Mouse (Mus musculus) thymus, adult 2 months (tissue): Measurements from ENCODE around the gene Dvl2.

Experiments
- CTCF ChIP-seq: fragments of 200-500 bp; IDR thresholded peaks from 2 replicates; pipeline ENCODE4 v1.5.1; 2012; ENCODE audit warnings: mild to moderate bottlenecking, control low read depth, low read length, moderate library complexity, borderline replicate concordance; ENCODE audit not compliant: control insufficient read depth, poor library complexity, insufficient read depth; ENCODE audit errors: extremely low read depth
- POLR2A ChIP-seq: fragments of 200-500 bp; IDR thresholded peaks from 2 replicates; pipeline ENCODE4 v1.6.1; 2012; ENCODE audit warnings: mild to moderate bottlenecking, low read length, control low read depth, moderate library complexity; ENCODE audit not compliant: control insufficient read depth, poor library complexity, insufficient read depth; ENCODE audit errors: extremely low read depth

DNA sequence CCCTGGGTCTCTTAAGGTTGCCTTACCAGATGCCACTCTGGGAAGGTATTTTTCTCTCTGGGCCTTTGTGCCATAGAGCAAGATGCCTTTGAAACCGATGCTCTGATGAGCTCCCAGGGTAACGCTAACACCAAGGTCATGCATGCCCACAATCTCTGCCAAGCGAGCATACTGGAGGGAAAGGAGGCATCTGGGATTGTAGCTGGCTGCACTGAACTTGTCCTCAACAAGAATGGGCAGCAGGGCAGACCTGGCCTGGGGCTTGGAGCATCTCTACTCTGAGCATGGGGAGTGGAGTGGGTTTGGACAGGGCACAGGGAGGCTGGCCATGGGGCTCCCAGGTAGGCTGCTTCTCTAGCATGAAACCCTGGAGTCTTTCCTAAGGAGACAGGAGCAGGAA, 13.0 kb downstream of the Dvl2 start:
- no peak for TF ChIP-seq CTCF
- no peak for TF ChIP-seq POLR2A
